Comparison of ENCODE assay signal across 18 mouse cellular contexts in the genomic region with DNA sequence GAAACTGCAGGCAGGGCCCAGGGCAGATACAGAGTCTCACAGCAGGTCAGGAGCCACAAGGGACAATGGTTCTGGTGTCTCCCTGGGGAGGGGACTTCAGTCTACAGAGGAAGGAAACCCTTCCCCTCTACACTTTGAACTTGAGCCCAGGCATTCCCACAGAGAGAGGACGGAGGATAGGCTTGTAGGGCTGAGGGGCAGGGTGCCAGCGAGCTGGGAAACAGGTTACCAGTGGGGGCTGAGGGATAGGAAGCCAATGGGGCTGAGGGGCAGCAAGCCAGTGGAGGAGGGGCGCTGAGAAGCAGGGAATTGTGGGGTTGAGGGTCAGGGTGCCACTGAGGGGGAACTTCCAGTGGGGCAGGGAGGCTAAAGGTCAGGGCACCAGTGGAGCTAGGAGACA. TPM values are rescaled to one million over a fixed set of nuclear protein-coding genes. Genes with fewer than 3 reads are reported as not detected.
DNase-seq lines count a peak whose midpoint lies in the region; ATAC-seq and TF ChIP-seq lines count a peak whose summit lies in the region.
"Had no signal": no experiment of that assay in that cellular context is flagged by ENCODE, and none has a peak within 500 bp of the region (broad histone marks: within the 10 kb centered on the region; RNA-seq: fewer than 3 reads in every experiment).

No protein-coding gene starts in this region.

- no peaks in the 10 kb centered on the region for H3K36me3 ChIP-seq in heart, adult 2 months (ENCODE audit: control insufficient read depth, insufficient read depth, low read length)
- H3K36me3 ChIP-seq in midbrain, embryonic 11.5 days (ENCODE audit: control insufficient read depth, insufficient read depth, low read length): no peaks in the 10 kb centered on the region
- H3K36me3 ChIP-seq: embryonic facial prominence, embryonic 15.5 days; G1E; liver, embryonic 15.5 days had no signal

- intact Hi-C loops in gastrocnemius, adult 2 months (cut with DNase I): no loop called here
- intact Hi-C loops in heart, adult 2 months (cut with DNase I): loop anchor here (10.0 kb wide), 1 partner anchor 146 kb away; no protein-coding TSS in a partner anchor
- intact Hi-C loops in heart, postnatal 25 days (cut with DNase I): loop anchor here (2.0 to 10.0 kb wide), 2 partner anchors 18 to 146 kb away; no protein-coding TSS in a partner anchor

- peak; percentile 63 for DNase-seq in gastrocnemius, adult 2 months
- DNase-seq in gastrocnemius, postnatal 10 days: no peak
- no peak for DNase-seq in layer of hippocampus, adult 2 months (ENCODE audit: low spot score in 2 of 2)
- no peak for DNase-seq in layer of hippocampus, adult 11-12 months (ENCODE audit: low spot score)
- DNase-seq in heart, adult 2 months: peak; percentile 66 to 70
- DNase-seq in heart, postnatal 25 days (ENCODE audit: low spot score): peak; percentile 37
- DNase-seq in midbrain, embryonic 11.5 days (ENCODE audit: low spot score, missing footprints): no peak
- DNase-seq: cerebellum, adult 18-20 months; layer of hippocampus, adult 9-11 months had no signal

- H3K9ac ChIP-seq in heart, adult 2 months (ENCODE audit: low read depth, low read length): no peak overlapping the region
- H3K9ac ChIP-seq in midbrain, embryonic 11.5 days (ENCODE audit: low read length): no peak overlapping the region
- H3K9ac ChIP-seq: embryonic facial prominence, embryonic 15.5 days; liver, embryonic 15.5 days had no signal

- peak overlapping the region; percentile 68 for H3K27ac ChIP-seq in gastrocnemius, adult 2 months
- H3K27ac ChIP-seq in layer of hippocampus, adult 2 months: 0 out of 2 replicates have a peak overlapping the region, but pooled peaks have one; percentile 46
- H3K27ac ChIP-seq in heart, adult 2 months: peak overlapping the region; percentile 58
- H3K27ac ChIP-seq in midbrain, embryonic 11.5 days (ENCODE audit: low read depth, low read length): no peak overlapping the region
- H3K27ac ChIP-seq: embryonic facial prominence, embryonic 15.5 days; liver, embryonic 15.5 days had no signal

- TF ChIP-seq POLR2A in heart, adult 2 months (IDR thresholded peaks at IDR 0.05; ENCODE audit: insufficient read depth, low read depth, low read length): no peak

- no peaks in the 10 kb centered on the region for H3K9me3 ChIP-seq in midbrain, embryonic 11.5 days (ENCODE audit: control insufficient read depth, low read length)
- H3K9me3 ChIP-seq: embryonic facial prominence, embryonic 15.5 days; G1E; liver, embryonic 15.5 days had no signal

- no peak for TF ChIP-seq CTCF in gastrocnemius, adult 2 months (IDR thresholded peaks at IDR 0.05)
- no peak for TF ChIP-seq CTCF in layer of hippocampus, adult 2 months (conservative IDR thresholded peaks at IDR 0.05)
- TF ChIP-seq CTCF in heart, adult 2 months (IDR thresholded peaks at IDR 0.05): no peak

- 47% methylated on average over 3 of the region's 3 CpGs for WGBS in heart, adult 2 months
- WGBS in midbrain, embryonic 11.5 days: 45% methylated on average over 3 of the region's 3 CpGs

- TF ChIP-seq EP300 in heart, adult 2 months (IDR thresholded peaks at IDR 0.05; ENCODE audit: insufficient read depth, low read depth, low read length): peak; percentile 65; the same call in 1 of the 2 replicates

- no peak overlapping the region for H3K4me2 ChIP-seq in midbrain, embryonic 11.5 days
- H3K4me2 ChIP-seq: embryonic facial prominence, embryonic 15.5 days; liver, embryonic 15.5 days had no signal

- no peaks in the 10 kb centered on the region for H3K79me2 ChIP-seq in heart, adult 2 months (replicated peaks; ENCODE audit: control insufficient read depth, insufficient read depth, low read length)

- H3K27me3 ChIP-seq in heart, adult 2 months (ENCODE audit: control insufficient read depth, insufficient read depth, low read length): no peaks in the 10 kb centered on the region
- H3K27me3 ChIP-seq in midbrain, embryonic 11.5 days (ENCODE audit: control insufficient read depth, insufficient read depth, low read length): no peaks in the 10 kb centered on the region
- H3K27me3 ChIP-seq: embryonic facial prominence, embryonic 15.5 days; liver, embryonic 15.5 days had no signal

- peaks cover 15% of the 10 kb centered on the region for H3K4me1 ChIP-seq in heart, adult 2 months (ENCODE audit: control insufficient read depth, insufficient read depth, low read length)
- H3K4me1 ChIP-seq in midbrain, embryonic 11.5 days (ENCODE audit: control insufficient read depth, insufficient read depth, low read length): no peaks in the 10 kb centered on the region

- no peak for ATAC-seq in midbrain, embryonic 11.5 days (ENCODE audit: low FRiP score)
- ATAC-seq: forebrain, embryonic 14.5 days had no signal

- H3K4me3 ChIP-seq in gastrocnemius, adult 2 months: no peak overlapping the region
- no peak overlapping the region for H3K4me3 ChIP-seq in layer of hippocampus, adult 2 months
- H3K4me3 ChIP-seq in heart, adult 2 months: no peak overlapping the region
- H3K4me3 ChIP-seq in midbrain, embryonic 11.5 days (ENCODE audit: low read depth, low read length): no peak overlapping the region
- H3K4me3 ChIP-seq: embryonic facial prominence, embryonic 15.5 days; liver, embryonic 15.5 days; myocyte had no signal

RNA-seq across cellular contexts. Expression of gene Inf2, which starts 29.4 kb away (rescaled TPM):
- total RNA-seq in gastrocnemius, adult 2 months (2021): 10 to 100 TPM in 1 of 2 experiments, 1 to 10 TPM in 1; 8.2 to 13.0 TPM
- total RNA-seq in gastrocnemius, postnatal 10 days (2021): 10 to 100 TPM; 16.8 to 22.5 TPM
- total RNA-seq in layer of hippocampus, adult 2 months (2021): 100 to 1,000 TPM; 131 to 138 TPM
- 10 to 100 TPM; 15.0 to 17.3 TPM for total RNA-seq in heart, adult 2 months (2021)
- polyA plus RNA-seq in heart, adult 2 months (2012; rRNA removed): 11.7 and 12.7 TPM in 2 replicates
- total RNA-seq in heart, postnatal 25 days (2021): 10 to 100 TPM; 15.8 to 20.0 TPM
- polyA plus RNA-seq in midbrain, embryonic 11.5 days (2014; fragmentation: Nextera tagmentation; extraction: Ambion mirVana): 1.2 and 1.4 TPM in 2 replicates

RNA-seq across cellular contexts. Expression of gene Tmem179, which starts 42.7 kb away (rescaled TPM):
- total RNA-seq in gastrocnemius, adult 2 months (2021): not detected
- total RNA-seq in gastrocnemius, postnatal 10 days (2021): under 1 TPM; 0.20 to 0.52 TPM
- 100 to 1,000 TPM; 116 to 121 TPM for total RNA-seq in layer of hippocampus, adult 2 months (2021)
- not detected for total RNA-seq in heart, adult 2 months (2021)
- polyA plus RNA-seq in heart, adult 2 months (2012; rRNA removed): 0.44 and 0.62 TPM in 2 replicates
- total RNA-seq in heart, postnatal 25 days (2021): not detected
- 4.9 and 5.9 TPM in 2 replicates for polyA plus RNA-seq in midbrain, embryonic 11.5 days (2014; fragmentation: Nextera tagmentation; extraction: Ambion mirVana)
- total RNA-seq: common myeloid progenitor, adult 5-6 weeks; G1E; gastrocnemius, adult 8-10 months; hematopoietic stem cell, adult 5-6 weeks; megakaryocyte-erythroid progenitor cell, adult 5-6 weeks had no signal

Comparison
In these comparisons a context has a peak if more than half of its experiments do, and no peak if none do; other contexts are left out.
1. DNase-seq: peak in gastrocnemius, adult 2 months (single experiment), heart, adult 2 months (2 of 2) and heart, postnatal 25 days (single experiment); none in gastrocnemius, postnatal 10 days (single experiment), layer of hippocampus, adult 2 months (0 of 2), layer of hippocampus, adult 11-12 months (single experiment) and midbrain, embryonic 11.5 days (single experiment).
2. RNA of gene Inf2, which starts 29.4 kb away (total RNA-seq): 131 to 138 TPM in layer of hippocampus, adult 2 months; 16.8 to 22.5 TPM in gastrocnemius, postnatal 10 days, 15.8 to 20.0 TPM in heart, postnatal 25 days, 15.0 to 17.3 TPM in heart, adult 2 months and 8.2 to 13.0 TPM in gastrocnemius, adult 2 months; every median in the first group is over 4 times any median in the second.
3. RNA of gene Tmem179, which starts 42.7 kb away (total RNA-seq): 116 to 121 TPM in layer of hippocampus, adult 2 months; 0.20 to 0.52 TPM in gastrocnemius, postnatal 10 days, not detected in heart, postnatal 25 days, not detected in heart, adult 2 months and not detected in gastrocnemius, adult 2 months; every median in the first group is over 10 times any median in the second.